ENCODE assay signal across 8 mouse cellular contexts in genomic region chr9:55546176-55547010, GRCm38 (mm10). TPM values are rescaled to one million over a fixed set of nuclear protein-coding genes. Genes with fewer than 3 reads are reported as not detected.
A peak's percentile ranks its signal among the peaks of the same experiment; 100 is the strongest.
DNase-seq lines count a peak whose midpoint lies in the region; ATAC-seq and TF ChIP-seq lines count a peak whose summit lies in the region.

No protein-coding gene starts in this region.

- TF ChIP-seq POLR2A in testis, adult 2 months (IDR thresholded peaks at IDR 0.05; ENCODE audit: control insufficient read depth, low read depth, low read length), result peak; percentile 55

- intact Hi-C loops in heart, postnatal 36 days (cut with DNase I), result loop anchor here (10.0 kb wide), 1 partner anchor 222 kb away; the partner anchor contains the start of genes Nrg4 and Tmem266

- ATAC-seq in embryonic facial prominence, embryonic 15.5 days (ENCODE audit: insufficient number of reproducible peaks, low FRiP score, low TSS enrichment, low read depth), result peak; percentile 59; the same call in 1 of the 2 replicates

- no peak overlapping the region for H3K27ac ChIP-seq in embryonic facial prominence, embryonic 15.5 days (replicated peaks)
- H3K27ac ChIP-seq in midbrain, embryonic 10.5 days (replicated peaks), result no peak overlapping the region
- peak overlapping the region; percentile 78 for H3K27ac ChIP-seq in testis, adult 2 months (ENCODE audit: control insufficient read depth, insufficient read depth, low read depth, low read length)

- no peaks in the 10 kb centered on the region for H3K36me3 ChIP-seq in embryonic facial prominence, embryonic 15.5 days
- H3K36me3 ChIP-seq in midbrain, embryonic 10.5 days, result no peaks in the 10 kb centered on the region
- no peaks in the 10 kb centered on the region for H3K36me3 ChIP-seq in testis, adult 2 months (ENCODE audit: control insufficient read depth, insufficient read depth, low read length)

- H3K9me3 ChIP-seq in embryonic facial prominence, embryonic 15.5 days (replicated peaks), result no peaks in the 10 kb centered on the region
- H3K9me3 ChIP-seq in midbrain, embryonic 10.5 days (replicated peaks), result no peaks in the 10 kb centered on the region

- peaks cover 46% of the 10 kb centered on the region for H3K4me1 ChIP-seq in embryonic facial prominence, embryonic 15.5 days
- H3K4me1 ChIP-seq in midbrain, embryonic 10.5 days, result peaks cover 56% of the 10 kb centered on the region
- H3K4me1 ChIP-seq in testis, adult 2 months (ENCODE audit: control insufficient read depth, insufficient read depth, low read length), result peaks cover 38% of the 10 kb centered on the region

- peak overlapping the region; percentile 31 for H3K4me3 ChIP-seq in embryonic facial prominence, embryonic 15.5 days (replicated peaks)
- peak overlapping the region; percentile 46 for H3K4me3 ChIP-seq in midbrain, embryonic 10.5 days
- peak overlapping the region; percentile 94 for H3K4me3 ChIP-seq in testis, adult 2 months (ENCODE audit: control insufficient read depth, low read depth, low read length)

- DNase-seq in spleen, postnatal 36 days (ENCODE audit: low spot score in 2 of 2), result peak; percentile 26 to 35
- no peak for DNase-seq in spleen, postnatal 14 days (ENCODE audit: low spot score in 2 of 2)
- DNase-seq in heart, postnatal 36 days, result peak; percentile 34 to 46
- DNase-seq in kidney, postnatal 36 days, result peak; percentile 40 to 70
- peak; percentile 65 for DNase-seq in midbrain, embryonic 10.5 days (ENCODE audit: low spot score)
- DNase-seq in T-cell, adult 2 months (ENCODE audit: low spot score), result no peak

- H3K4me2 ChIP-seq in embryonic facial prominence, embryonic 15.5 days (replicated peaks), result peak overlapping the region; percentile 53

- WGBS in embryonic facial prominence, embryonic 15.5 days, result 2% methylated on average over 63 of the region's 63 CpGs
- WGBS in midbrain, embryonic 10.5 days, result 2% methylated on average over 63 of the region's 63 CpGs

- TF ChIP-seq CTCF in testis, adult 2 months (IDR thresholded peaks at IDR 0.05; ENCODE audit: control insufficient read depth, insufficient read depth, insufficient replicate concordance, low read depth, low read length), result no peak

- no peak overlapping the region for H3K9ac ChIP-seq in embryonic facial prominence, embryonic 15.5 days

- peaks cover 85% of the 10 kb centered on the region for H3K27me3 ChIP-seq in embryonic facial prominence, embryonic 15.5 days
- peaks cover 100% of the 10 kb centered on the region for H3K27me3 ChIP-seq in midbrain, embryonic 10.5 days (ENCODE audit: low read depth, poor library complexity, severe bottlenecking)
- peaks cover 7% of the 10 kb centered on the region for H3K27me3 ChIP-seq in testis, adult 2 months (ENCODE audit: control insufficient read depth, insufficient read depth, low read length)

RNA-seq across cellular contexts. Expression of gene Isl2, which starts 7.9 kb away (rescaled TPM):
- polyA plus RNA-seq in embryonic facial prominence, embryonic 15.5 days (2015; fragmentation: Nextera tagmentation; extraction: Ambion mirVana), result 2.3 and 2.9 TPM in 2 replicates
- total RNA-seq in heart, postnatal 36 days (2021), result under 1 TPM in 1 of 2 experiments, not detected in 1; 0.27 TPM
- 5.0 and 5.8 TPM in 2 replicates for polyA plus RNA-seq in midbrain, embryonic 10.5 days (2016; fragmentation: Nextera tagmentation; extraction: Ambion mirVana)
- polyA plus RNA-seq in testis, adult 2 months (2012; rRNA removed), result 0.30 and 0.43 TPM in 2 replicates

RNA-seq across cellular contexts. Expression of gene Etfa, which starts 34.4 kb away (rescaled TPM):
- 181 and 189 TPM in 2 replicates for polyA plus RNA-seq in embryonic facial prominence, embryonic 15.5 days (2015; fragmentation: Nextera tagmentation; extraction: Ambion mirVana)
- 100 to 1,000 TPM; 924 to 965 TPM for total RNA-seq in heart, postnatal 36 days (2021)
- polyA plus RNA-seq in midbrain, embryonic 10.5 days (2016; fragmentation: Nextera tagmentation; extraction: Ambion mirVana), result 151 and 157 TPM in 2 replicates
- 13.7 and 16.7 TPM in 2 replicates for polyA plus RNA-seq in testis, adult 2 months (2012; rRNA removed)

Comparison
In these comparisons a context has a peak if more than half of its experiments do, and no peak if none do; other contexts are left out.
1. DNase-seq: peak in spleen, postnatal 36 days (2 of 2), heart, postnatal 36 days (2 of 2), kidney, postnatal 36 days (2 of 2) and midbrain, embryonic 10.5 days (single experiment); none in spleen, postnatal 14 days (0 of 2) and T-cell, adult 2 months (single experiment).
2. H3K4me3 ChIP-seq: peak in every context shown above with its lines; median percentile 94 in testis, adult 2 months; 46 in midbrain, embryonic 10.5 days; 31 in embryonic facial prominence, embryonic 15.5 days.